Mouse (Mus musculus): ENCODE results near the gene Nfasc.

Gene Nfasc

DNA sequence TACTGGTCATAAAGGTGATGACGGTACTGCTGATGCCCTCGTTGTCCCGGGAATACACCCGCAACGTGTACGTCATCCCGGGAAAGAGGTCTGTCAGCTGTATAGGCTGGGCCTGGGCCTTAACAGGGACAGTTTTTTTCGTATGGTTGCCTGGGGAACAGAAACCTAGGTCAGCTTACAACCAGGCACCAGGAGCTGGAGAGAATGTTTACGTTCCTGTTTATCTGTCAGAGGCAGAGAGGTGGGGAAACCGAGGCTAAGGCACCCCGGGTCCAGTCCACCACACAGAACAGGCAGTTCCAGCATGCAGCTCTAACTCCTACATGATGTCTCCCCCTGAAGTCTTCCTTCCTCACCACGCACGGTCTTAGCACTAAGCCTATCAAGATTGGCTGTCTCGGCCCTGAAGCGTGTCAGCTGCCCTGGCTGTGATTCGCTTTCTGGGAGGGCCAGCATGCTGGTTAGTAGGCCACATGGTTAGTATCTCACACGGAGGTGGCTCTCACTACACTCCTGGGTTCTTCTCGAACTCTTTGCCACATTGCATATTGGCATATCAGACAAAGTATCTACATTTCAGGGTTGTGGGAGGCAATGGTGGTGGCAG lies 158.5 kb downstream of the Nfasc start:
- no peak for DNase-seq (ENCODE audit: low spot score in 2 of 2)

DNA sequence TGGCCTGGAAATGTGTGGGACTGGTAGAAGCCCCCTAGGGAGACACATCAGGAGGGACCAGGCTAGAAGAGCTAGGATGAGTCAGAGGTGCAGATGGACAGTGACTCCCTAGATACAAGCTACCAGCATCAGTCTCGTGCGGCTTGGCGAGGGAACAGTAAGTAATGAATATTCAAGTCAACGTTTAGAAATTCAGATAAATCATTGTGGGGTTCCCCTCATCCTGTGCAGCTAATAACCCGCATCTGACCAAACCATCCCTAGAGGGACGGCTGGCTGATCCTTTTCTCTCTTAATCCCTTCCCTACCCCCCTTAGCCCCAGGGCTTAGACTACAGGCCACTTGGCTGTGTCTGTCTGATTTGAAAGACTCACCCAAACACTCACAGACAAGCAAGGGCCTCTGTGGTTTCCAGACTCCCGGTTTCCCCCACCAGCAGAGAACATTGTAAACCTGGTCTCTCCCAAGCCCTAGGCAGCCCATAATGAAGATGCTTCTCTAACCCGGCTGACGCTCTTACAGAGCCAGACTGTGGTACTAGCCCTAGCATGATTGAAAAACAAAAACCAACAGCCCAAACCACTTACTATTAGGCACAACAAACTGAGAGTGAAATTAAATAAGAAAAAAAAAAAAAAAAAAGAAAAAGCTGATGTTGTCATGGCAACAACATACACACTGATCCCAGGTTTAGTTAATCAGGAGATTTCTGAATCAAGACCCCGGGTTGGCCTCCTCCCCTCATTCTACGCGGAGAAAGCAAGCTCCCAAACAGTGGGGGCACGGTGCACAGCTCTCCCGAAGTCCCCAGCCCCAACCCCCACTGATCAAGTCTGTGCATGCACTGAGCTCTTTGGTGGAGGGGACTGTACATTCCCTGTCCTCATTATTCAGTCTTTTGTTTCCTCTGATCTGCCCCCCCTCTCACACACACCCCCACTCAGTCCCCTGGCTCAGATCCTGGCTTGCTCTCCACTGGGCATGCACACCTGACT lies 159.5 kb downstream of the Nfasc start:
- DNase-seq (ENCODE audit: low spot score in 2 of 2), result no peak

DNA sequence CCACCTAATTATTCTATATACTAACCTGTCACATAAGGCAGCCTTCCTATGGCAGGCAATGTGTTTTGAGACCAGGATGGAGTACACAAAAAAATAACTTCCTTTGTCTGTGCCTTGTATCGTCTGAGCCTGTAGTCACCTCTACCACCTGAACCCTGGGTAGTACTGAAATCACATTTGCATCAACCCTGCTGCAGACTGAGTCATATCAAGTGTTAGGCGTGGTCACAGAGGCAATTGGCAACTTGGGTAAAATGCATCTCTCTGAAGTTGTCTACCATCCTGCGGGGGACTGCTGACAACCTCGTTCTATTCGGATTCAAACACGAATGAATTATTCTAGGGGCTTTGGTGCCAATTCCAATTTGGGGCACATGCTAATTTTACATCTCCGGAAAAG lies 161.5 kb downstream of the Nfasc start:
- DNase-seq (ENCODE audit: low spot score in 2 of 2), result no peak

DNA sequence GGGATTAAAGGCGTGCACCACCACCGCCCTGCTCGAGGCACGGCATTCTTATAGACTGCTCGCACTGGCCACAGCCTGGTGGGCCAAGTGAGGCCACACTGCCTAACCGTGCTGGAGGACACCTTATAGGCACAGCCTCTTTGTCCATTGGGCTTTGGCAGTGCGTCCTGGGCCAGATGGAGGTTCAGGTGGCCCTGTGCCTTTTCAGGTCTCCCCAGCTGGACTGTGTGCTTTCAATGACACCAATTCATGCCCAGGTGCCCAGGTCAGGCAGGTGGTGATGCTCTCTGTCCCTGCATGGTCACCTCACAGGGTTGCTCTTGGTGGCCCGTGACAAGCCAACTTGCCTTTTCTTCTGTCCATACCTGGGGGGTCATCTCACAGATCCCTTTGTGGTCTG lies 164.8 kb downstream of the Nfasc start:
- no peak for DNase-seq (ENCODE audit: low spot score in 2 of 2)

DNA sequence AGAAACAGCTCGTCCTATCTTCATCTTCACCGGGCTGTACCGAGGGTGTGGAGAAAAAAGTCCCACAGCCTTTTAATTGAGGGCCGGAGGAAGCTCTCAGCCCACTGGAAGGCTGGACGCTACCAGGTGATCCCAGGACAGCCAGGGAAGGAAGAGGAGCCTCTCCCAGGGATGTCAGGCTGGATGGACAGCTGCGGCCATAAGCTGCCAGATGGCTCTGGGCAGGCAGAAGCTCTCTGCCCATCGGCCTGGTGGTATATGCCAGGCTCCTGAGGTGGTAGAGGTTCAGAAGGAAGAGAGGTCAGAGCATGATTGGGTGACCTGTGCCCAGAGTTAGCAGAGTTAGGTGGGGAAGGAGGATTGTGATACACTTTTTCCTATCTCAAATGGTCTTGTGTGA lies 168.7 kb downstream of the Nfasc start:
- DNase-seq (ENCODE audit: low spot score in 2 of 2), result no peak

DNA sequence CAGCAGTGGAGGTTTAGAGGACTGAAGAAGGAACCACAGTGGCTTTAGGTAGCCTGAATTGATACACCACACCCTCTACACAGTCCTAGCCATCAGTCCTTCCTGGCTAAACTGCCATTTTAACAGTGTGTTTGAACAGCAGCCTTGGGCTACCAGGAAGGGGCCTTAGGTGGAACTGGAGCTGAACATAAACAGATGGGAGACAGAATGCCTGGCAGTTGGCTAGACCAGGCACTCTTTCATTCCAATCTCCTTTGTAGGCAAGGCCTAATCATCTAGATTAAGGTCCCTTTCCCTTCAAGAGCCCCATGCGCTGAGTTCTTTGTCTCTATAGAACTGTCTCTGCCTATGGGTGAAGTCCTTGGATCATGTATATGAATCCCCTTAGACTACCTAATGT lies 170.0 kb downstream of the Nfasc start:
- DNase-seq (ENCODE audit: low spot score in 2 of 2), result no peak

DNA sequence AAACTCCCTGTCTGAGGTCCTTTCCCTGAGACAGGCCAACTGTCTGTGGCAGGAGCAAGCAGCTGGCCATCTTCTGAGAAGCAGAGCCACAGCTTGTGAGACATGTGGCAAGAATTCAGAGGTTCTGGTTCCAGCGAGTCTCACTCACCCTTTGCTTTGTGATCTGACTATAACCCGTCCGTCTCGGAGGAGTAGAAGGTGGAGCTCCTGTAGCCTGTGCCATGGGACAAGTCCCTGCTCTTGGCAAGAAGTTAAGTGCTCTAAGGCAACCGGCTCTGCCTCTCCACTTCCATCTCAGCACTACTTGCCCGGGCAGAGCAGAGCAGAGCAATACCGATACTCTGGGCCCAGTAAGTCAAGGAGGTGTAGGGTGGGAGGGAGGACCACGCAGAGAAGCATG lies 170.7 kb downstream of the Nfasc start:
- no peak for DNase-seq (ENCODE audit: low spot score in 2 of 2)

DNA sequence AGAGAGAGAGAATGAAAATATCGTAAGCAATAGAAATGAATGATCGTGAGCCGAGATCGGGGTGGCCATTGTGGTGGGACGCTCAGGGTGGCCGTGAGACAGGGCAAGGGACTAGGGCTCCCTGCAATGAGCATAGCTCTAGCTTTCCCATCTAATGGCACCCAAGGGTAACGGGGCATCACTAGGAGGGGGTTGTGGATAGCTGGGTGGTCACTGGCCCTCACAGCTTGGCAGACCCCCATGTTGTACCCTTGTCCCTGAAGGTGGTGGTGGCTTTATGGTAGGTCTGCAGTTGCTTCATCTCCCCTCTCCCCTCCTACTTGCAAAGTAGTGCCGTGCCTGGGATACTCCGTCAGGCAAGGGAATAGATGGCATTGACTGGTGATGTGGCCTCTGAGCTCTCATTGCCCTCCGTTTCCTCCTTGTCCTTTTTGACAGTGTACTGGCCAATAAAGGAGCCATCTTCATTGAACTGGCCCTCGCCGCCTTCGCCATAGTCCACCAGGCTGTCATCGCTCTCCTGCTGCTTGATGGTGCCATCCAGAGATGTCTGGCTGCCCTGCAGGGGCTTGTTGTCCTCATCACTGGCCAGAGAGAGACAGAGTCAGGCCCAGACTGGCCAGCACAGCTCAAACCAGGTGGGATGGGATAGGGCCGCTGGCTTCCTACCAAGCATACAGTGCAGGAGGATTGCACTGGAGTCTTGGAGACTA lies 171.4 kb downstream of the Nfasc start:
- DNase-seq (ENCODE audit: low spot score in 2 of 2), result peak in 1 of 2 experiments; percentile 34

DNA sequence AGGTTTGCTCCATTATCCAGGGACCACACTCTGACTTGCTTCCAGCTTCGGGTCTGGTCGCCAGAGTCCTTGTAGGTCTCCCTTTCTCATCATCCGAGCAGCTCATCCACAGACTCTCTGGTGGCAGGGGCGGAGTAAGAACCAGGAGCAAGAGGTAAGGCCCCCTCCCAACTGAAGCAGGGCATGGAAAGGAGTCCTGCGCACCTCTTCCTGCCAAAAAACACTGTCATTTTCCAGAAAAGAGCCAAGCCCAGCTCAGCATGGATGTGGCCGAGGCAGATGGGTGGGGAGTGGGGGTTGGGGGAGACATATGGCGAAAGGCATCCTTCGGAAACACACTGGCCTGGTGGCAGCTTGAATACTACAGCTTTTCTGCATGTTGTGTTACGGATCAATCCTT lies 172.1 kb downstream of the Nfasc start:
- peak in 1 of 2 experiments; percentile 77 for DNase-seq (ENCODE audit: low spot score in 2 of 2)

DNA sequence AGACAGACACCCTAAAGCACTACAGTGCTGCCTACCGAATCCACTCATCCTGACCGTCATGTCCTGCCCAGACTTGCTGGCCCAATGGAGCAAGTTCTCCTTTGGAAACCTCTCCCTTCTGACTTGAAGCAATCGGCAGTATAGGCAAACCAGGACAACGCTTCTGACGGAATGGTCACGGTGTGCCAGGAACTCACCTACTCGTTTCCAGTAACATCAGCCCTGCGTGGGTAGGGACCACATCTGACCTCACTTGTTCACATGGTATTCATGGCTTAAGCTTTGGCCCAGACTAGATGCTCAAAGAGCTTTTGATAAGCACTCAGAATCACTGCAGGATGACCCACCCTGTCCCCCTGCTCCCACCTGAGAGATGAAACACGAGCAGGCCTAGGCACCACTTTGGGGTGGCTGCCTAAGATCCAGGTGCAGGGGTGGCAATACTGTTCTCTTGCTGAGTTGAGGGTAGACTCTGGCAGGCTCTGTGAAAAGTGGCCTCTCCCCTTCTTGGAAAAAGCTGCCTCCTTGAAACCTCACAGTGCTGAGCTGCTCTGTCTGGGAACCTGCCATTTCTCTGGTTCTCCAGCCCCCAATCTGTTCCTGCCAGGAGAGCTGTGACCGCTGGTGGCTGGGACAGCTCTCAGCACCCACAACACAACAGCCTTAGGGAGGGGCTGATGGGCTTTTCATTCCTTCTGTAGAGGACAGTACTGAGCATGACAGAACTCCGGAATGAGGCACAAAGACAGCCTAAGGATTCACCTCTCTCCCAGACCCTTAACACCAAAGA lies 174.1 kb downstream of the Nfasc start:
- no peak for DNase-seq (ENCODE audit: low spot score in 2 of 2)

DNA sequence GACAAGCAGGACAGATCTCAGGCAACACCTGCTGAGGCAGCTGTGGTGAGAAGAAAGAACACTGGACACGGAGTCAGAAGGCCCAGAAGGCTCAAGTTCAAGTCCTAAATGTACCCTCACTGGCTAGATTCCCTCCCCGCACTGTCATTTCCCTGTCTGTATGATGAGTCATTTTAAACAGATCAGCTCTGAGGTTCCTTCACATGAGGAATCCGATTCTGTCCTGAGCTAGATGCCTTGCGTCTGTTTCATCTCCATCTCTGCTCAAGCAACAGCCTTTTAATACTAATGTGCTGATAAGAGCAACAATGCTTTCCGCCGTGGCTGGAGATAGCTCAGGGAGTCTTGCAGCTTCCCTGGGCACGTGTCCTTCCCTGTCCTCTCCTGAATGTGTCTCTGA lies 175.8 kb downstream of the Nfasc start:
- no peak for DNase-seq (ENCODE audit: low spot score in 2 of 2)

DNA sequence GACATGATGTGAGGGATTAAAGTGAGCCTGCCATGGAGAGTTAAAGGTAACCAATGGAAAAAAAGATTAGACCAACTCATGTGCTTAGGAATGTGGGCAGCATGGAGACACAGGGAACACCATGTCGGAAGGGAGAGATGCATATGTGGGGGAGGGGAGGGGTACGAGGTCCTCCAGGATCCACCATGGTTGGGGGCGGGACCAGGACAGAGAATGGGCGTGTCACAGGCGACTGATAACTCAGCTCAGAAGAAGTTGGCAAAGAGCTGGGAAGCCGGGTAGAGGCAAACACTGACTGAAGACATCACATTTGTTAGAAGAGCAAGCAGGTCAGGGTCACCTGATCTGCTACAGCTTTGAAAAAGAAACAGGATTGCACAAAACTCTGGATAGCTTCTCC lies 176.7 kb downstream of the Nfasc start:
- no peak for DNase-seq (ENCODE audit: low spot score in 2 of 2)

DNA sequence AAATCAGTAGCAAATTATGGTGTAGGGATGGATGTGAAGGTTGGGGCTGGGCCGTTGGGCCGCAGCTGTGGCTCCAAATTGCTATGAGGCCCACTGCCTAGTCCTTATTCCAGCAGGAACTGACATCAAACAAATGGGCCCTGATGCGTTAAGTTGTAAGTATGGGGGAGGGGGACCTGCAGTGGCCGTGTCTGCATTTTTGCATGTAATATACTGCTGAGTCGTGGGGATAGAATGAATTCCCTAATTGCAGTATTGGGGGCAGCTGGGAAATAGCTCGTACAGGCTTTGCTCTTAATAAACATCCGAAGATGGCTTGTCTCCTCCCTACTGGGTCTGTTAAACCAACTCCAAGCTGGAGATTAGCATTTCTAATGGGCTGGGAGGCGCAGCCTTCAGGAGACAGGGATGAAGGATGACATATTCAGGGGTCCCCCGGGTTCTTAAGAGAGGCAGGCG lies 179.2 kb downstream of the Nfasc start:
- no peak for DNase-seq (ENCODE audit: low spot score in 2 of 2)

DNA sequence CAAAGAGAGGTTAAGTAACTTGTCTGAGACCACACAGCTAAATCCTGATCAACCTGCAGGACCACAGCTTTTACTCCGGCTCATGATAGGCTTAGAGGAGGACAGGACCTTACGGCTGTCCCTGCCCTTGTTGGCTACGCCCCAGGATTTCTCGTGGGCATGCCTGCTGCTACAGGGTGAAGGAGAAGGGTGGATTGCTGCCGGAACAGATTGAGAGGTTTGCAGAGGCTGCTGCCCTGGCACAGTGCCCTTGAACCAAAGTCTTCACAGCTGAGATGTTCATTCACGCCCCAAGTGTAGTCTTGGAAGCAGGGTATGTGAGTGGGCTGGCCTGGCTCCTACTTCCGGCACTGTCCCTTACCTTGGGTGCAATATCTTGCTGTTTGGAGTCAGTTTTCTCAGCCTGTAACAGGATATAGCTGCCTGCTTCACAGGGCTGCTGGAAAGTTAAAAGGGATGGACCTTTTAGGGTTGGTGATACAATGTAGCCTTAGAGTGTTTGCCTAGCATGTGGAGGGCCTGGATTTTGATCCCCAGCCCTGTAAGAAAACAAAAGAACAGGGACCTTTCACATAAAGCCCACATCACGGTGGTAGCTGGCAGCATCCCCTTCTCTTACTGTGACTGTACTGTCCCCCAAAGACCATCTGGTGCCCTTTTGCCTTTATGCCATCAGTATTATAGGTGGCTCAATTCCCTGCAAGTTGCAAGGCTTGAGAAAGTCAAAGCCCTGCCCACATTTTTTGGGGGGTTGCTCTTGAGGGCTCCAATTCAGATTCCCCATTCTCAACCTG lies 180.5 kb downstream of the Nfasc start:
- DNase-seq (ENCODE audit: low spot score in 2 of 2), result peak in 1 of 2 experiments; percentile 84

DNA sequence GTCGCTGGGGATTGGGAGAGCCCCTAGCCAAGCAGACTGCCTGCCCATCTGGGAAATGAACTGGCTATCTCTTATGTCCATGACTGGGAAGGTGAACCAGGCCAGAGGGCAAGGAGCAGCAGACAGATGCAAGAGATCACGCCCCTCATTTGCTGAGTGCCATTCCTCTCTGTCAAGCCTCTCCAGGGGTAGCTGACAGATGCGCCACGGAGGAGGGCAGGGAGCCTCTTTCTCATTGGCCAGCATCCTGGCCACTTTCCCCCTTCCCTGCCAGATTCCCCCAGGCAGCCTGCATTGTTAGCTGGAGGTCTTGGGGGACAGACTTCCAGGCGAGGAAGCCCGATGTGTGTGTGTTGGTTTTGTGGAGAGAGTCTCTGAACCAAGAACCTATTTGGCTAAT lies 182.6 kb downstream of the Nfasc start:
- DNase-seq (ENCODE audit: low spot score in 2 of 2), result no peak

DNA sequence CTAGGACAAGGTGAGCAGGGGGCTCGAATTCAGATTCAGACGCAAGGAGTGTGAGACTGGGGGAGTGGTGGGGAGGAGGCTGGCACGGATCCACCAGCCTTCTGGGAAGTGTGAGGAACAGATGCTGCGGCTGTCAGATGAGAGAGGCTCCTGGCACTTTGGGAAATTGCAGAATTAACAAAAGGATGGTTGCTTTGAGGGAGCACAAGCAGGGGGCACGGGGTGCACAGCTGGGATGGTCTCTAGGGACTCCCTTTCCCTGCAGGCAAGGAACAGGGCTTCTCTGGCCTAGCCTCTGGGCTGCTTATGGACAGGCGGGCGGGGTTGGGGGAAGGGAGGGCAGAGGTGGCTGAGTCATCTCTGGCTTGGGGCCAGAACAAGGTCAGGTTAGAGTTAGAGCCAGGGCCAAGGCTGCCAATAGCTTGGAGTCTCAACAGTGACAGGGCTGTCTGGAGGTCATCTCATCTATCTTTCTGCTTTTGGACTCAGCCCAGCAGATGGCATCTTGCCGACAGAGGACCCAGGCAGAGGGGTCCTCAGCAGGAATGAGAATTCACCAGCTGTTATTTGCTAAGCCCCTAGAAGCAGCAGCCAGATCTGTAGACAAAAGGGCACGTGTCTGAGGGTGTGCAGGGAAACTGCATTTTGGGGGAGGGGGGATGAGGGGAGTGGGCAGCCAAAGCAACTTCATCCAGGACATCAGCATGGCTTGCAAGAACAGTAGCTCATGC lies 183.5 kb downstream of the Nfasc start:
- DNase-seq (ENCODE audit: low spot score in 2 of 2), result peak in 1 of 2 experiments; percentile 84

DNA sequence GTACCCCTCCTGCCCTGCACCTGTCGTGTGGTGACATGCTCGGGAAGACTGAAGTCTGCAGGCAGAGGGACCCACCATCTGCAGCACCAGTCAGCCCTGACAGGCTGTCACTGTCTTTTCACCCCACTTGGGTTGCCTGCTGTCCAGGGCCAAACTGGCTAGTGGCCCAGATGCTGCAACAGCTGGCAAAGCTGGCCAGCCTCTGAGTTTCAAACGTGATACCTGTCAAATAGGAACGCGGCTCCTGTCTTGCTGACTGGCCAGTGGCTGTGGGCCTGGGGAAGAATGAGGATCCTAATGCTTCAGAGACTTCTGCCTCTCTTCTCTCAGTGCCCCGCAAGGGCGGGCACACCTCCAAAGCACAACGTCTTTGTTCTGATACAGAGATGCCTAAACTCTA lies 197.8 kb downstream of the Nfasc start:
- no peak for DNase-seq (ENCODE audit: low spot score in 2 of 2)

DNA sequence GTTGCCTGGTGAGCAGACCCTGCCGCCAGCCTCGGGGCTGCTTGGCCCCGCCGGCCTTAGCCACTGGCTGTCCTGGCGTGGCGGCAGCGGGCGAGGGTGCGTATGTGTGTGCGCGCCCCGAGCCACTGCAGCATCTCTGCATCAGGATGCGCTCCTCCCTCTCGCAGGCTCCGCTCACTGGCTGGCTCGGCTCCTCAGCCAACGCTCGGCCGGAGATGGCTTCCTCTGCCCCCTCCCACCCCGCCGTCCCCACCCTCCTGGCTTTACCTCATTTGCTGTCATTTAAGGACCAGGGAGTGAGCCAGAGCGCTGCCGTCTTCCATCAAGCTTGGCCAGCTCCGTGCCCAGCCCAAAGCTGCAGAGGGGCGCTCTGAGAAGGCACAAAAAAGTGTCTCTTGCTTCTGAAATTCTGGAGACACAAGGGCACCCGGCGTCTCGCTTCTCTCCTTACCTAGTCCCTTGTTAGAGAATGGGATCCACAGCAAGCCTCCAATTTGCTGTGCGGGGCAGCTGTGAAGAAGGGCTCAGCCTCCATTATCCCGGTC lies 198.8 kb downstream of the Nfasc start, which contains the start of gene Cntn2:
Cntn2 (minus strand) TSS at position 495 of the 545 bp plus-strand sequence.
- DNase-seq (ENCODE audit: low spot score in 2 of 2), result peak in 1 of 2 experiments; percentile 74

DNA sequence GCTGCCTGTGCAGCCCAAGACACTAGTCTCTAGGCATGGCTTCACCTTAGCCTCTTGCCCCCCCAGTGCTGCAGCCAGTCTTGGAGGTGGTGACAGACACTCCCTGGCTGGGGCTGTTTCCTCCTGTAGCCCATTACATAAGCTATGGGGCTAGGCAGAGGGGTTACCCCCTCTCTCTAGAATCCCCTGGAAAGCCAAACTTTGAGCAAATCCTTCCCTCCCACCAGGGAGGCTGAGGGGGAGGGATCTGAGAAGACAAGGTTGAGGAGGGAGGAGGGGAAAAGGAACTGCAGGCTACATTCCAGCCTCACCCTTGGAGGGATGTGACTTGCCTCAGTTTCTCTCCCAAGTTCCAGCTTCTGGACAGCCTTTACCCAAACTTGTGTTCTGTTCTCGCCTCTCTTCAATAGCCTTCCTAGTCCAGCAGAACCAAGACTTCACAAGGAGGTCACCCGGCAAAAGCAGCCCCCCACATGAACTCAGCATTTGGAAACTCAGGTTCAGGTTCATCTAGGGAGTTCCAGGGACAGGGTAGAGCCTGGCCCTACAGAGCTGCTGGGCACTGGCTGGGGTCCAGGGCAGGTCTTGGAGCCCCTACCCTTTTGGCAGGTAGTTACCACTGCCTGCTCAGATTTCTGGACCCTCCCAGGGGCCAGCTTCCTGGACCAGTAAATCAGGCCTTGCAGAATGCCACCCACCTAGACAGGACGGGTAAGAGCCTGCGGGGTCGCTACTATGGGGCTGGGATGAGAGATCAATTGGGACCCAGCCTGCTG lies 199.6 kb downstream of the Nfasc start:
- no peak for DNase-seq (ENCODE audit: low spot score in 2 of 2)

All from cerebellum, postnatal 4 days (tissue).